Mouse (Mus musculus): Measurements from ENCODE around the gene Fth1. TPM values are rescaled to one million over a fixed set of nuclear protein-coding genes. Genes with fewer than 3 reads are reported as not detected.
A peak's percentile ranks its signal among the peaks of the same experiment; 100 is the strongest.

Fth1 gene
- polyA plus RNA-seq, 1 experiment from 2014 or later = 1,470 TPM

DNA sequence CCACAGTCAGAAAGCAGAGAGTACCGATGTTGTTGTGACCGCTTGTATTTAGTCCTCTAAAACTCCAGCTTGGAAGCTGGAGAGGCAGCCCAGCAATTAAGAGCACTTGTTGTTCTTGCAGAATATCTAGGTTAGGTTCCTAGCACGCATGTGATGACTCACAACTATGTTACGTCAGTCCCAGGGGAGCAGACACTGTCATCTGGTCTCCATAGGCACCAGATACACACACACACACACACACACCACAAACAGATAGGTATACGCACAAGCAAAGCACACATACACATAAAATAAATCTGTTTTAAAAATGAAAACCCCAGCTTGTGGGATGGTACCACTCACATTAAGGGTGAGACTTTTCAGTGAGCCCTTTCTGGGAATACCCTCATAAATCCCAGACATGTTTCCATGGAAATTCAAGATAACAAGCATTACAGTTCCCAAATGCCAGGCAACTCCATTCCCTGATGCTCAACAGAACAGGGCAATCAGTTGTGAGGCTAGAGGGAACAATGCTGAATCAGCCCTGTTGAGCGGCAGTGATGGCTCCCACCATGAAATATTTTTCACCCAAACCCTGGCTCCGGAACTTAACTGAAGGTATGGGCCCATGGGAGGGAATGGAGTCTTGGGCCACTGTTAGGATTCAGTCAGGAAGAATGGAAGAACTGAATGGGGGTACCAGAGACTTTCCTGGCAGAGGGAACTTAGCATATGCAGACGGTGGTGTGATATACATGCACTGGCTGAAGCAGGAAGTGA, 34.4 kb upstream of the Fth1 start:
- H3K36me3 ChIP-seq = no peaks in the 10 kb centered on the region
- H3K4me2 ChIP-seq (replicated peaks) = no peak overlapping the region
- ATAC-seq (ENCODE audit: low FRiP score, low read depth) = no peak
- no peaks in the 10 kb centered on the region; the same call in 1 of the 2 replicates for H3K9me3 ChIP-seq
- peaks cover 19% of the 10 kb centered on the region for H3K4me1 ChIP-seq
- WGBS = 89% methylated on average over 8 of the region's 8 CpGs
- no peak overlapping the region for H3K4me3 ChIP-seq
- no peak overlapping the region for H3K9ac ChIP-seq
- H3K27ac ChIP-seq = no peak overlapping the region
- H3K27me3 ChIP-seq = no peaks in the 10 kb centered on the region

DNA sequence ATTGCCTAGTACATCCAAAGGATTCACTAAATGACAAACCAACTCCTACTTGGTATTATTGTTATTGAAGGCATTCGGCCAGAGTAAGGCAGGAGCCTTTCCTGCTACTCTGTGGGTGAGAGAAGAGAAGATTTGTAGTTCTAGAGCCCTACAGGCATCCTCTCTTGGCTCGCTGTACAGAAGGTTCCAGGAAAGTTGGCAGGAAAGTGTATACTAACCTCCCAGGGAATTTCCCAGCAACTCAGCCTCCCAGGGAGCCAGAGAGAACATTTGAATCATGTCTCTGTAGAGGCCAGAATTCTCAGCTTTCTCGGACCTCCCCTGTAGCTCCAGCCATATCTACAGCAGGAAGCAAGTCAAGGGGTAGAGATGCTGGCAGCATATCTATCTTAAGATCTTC, 33.4 kb upstream of the Fth1 start:
- Histone ChIP-seq H3K4me2 (replicated peaks) (no peak overlapping the region), H3K36me3 (no peaks in the 10 kb centered on the region), H3K27me3 (no peaks in the 10 kb centered on the region), H3K9me3 (no peaks in the 10 kb centered on the region; the same call in 1 of the 2 replicates), H3K4me1 (peaks cover 16% of the 10 kb centered on the region), H3K9ac (no peak overlapping the region), H3K27ac (no peak overlapping the region), H3K4me3 (no peak overlapping the region)
- no peak for ATAC-seq (ENCODE audit: low FRiP score, low read depth)
- 80% methylated on average over 3 of the region's 3 CpGs for WGBS

- Histone ChIP-seq H3K4me1 (peaks cover 18% of the 10 kb centered on the region), H3K27me3 (no peaks in the 10 kb centered on the region), H3K9ac (no peak overlapping the region), H3K27ac (no peak overlapping the region), H3K9me3 (no peaks in the 10 kb centered on the region; the same call in 1 of the 2 replicates), H3K4me3 (no peak overlapping the region), H3K36me3 (no peaks in the 10 kb centered on the region), H3K4me2 (replicated peaks) (no peak overlapping the region)
- WGBS = 79% methylated on average over 3 of the region's 3 CpGs
- ATAC-seq (ENCODE audit: low FRiP score, low read depth) = no peak
These were observed 28.0 kb upstream of the Fth1 start for GRCm38 (mm10) chr19:9952390-9952789.

GRCm38 (mm10) chr19:9952912-9953311, 27.5 kb upstream of the Fth1 start:
- H3K27ac ChIP-seq = no peak overlapping the region
- WGBS = 94% methylated on average over 3 of the region's 3 CpGs
- ATAC-seq (ENCODE audit: low FRiP score, low read depth) = no peak
- no peaks in the 10 kb centered on the region; the same call in 1 of the 2 replicates for H3K9me3 ChIP-seq
- H3K4me3 ChIP-seq = no peak overlapping the region
- peaks cover 18% of the 10 kb centered on the region for H3K4me1 ChIP-seq
- H3K4me2 ChIP-seq (replicated peaks) = no peak overlapping the region
- H3K36me3 ChIP-seq = no peaks in the 10 kb centered on the region
- no peaks in the 10 kb centered on the region for H3K27me3 ChIP-seq
- no peak overlapping the region for H3K9ac ChIP-seq

DNA sequence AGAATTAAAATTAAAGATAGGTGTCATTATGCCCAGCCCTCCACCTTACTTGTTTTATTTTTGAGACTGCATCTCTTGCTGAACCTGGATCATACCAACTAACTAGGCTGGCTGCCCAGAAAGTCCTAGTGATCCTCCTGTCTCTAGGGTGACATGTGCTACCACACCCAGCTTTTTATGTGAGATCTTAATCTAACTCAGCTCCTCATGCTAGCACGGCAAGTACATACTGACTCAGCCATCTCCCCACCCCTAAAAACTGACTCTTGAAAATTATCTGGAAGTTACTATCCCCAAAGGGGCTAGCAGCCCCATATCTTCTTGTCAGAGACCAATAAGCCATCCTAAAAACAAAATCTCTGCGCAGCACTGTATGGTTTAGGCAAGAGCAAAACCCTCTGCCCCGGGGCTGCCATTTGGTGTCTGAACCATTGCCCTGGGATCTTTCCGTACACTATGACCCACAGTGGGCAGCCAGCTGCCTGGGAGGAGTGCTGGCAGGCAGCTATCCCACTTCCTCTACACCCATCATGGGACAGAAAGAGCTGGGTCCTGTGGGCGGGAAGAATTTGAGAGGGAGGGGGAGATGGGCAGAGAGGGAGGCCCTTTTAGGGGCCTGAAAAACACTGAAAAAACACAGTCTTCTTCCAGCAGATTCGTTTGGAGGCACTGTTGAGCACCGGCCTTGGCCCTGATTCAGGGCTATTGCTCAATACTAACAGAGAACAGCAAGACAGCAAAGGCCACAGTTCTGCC, 26.2 kb upstream of the Fth1 start:
- ATAC-seq (ENCODE audit: low FRiP score, low read depth) = peak; percentile 89
- 0 out of 2 replicates have a peak overlapping the region, but pooled peaks have one; percentile 12 for H3K4me3 ChIP-seq
- H3K27me3 ChIP-seq = no peaks in the 10 kb centered on the region
- no peaks in the 10 kb centered on the region; the same call in 1 of the 2 replicates for H3K9me3 ChIP-seq
- peak overlapping the region; percentile 44 for H3K4me2 ChIP-seq (replicated peaks)
- peak overlapping the region; percentile 90 for H3K27ac ChIP-seq
- peaks cover 18% of the 10 kb centered on the region for H3K4me1 ChIP-seq
- H3K36me3 ChIP-seq = no peaks in the 10 kb centered on the region
- H3K9ac ChIP-seq = peak overlapping the region; percentile 46; the same call in 1 of the 2 replicates
- 24% methylated on average over 7 of the region's 7 CpGs for WGBS

DNA sequence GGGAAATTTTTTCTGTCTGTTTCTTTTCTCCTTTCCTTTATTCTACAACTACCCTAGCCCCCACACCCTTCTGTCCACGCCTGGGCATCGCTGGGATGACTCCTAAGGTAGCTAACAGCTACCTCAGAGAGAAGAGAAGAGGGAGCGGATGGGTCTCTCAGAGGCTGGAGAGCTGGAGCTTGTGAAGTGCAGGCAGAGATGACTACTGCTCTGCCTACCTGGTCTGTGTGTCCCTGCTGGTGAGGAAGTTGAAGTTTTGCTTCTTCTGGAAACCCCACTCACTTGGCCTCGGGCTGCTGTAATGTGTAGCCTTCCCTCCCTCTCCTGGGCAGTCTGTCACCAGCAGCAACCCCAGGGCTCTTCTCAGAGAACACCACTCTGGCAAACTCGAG, 25.6 kb upstream of the Fth1 start:
- no peaks in the 10 kb centered on the region; the same call in 1 of the 2 replicates for H3K9me3 ChIP-seq
- H3K4me2 ChIP-seq (replicated peaks) = peak overlapping the region; percentile 44
- peak overlapping the region; percentile 12; the same call in 1 of the 2 replicates for H3K4me3 ChIP-seq
- peaks cover 18% of the 10 kb centered on the region for H3K4me1 ChIP-seq
- WGBS = 44% methylated on average over 5 of the region's 5 CpGs
- H3K36me3 ChIP-seq = no peaks in the 10 kb centered on the region
- peak overlapping the region; percentile 90 for H3K27ac ChIP-seq
- peak overlapping the region; percentile 46; the same call in 1 of the 2 replicates for H3K9ac ChIP-seq
- ATAC-seq (ENCODE audit: low FRiP score, low read depth) = peak; percentile 49; the same call in 1 of the 2 replicates
- no peaks in the 10 kb centered on the region for H3K27me3 ChIP-seq

- Histone ChIP-seq H3K9ac (no peak overlapping the region), H3K4me3 (no peak overlapping the region), H3K4me1 (peaks cover 18% of the 10 kb centered on the region), H3K36me3 (no peaks in the 10 kb centered on the region), H3K4me2 (replicated peaks) (no peak overlapping the region), H3K27me3 (no peaks in the 10 kb centered on the region), H3K9me3 (no peaks in the 10 kb centered on the region), H3K27ac (no peak overlapping the region)
- WGBS = 74% methylated on average over 1 of the region's 1 CpGs
- no peak for ATAC-seq (ENCODE audit: low FRiP score, low read depth)
These were observed 25.0 kb upstream of the Fth1 start for GRCm38 (mm10) chr19:9955438-9955837.

DNA sequence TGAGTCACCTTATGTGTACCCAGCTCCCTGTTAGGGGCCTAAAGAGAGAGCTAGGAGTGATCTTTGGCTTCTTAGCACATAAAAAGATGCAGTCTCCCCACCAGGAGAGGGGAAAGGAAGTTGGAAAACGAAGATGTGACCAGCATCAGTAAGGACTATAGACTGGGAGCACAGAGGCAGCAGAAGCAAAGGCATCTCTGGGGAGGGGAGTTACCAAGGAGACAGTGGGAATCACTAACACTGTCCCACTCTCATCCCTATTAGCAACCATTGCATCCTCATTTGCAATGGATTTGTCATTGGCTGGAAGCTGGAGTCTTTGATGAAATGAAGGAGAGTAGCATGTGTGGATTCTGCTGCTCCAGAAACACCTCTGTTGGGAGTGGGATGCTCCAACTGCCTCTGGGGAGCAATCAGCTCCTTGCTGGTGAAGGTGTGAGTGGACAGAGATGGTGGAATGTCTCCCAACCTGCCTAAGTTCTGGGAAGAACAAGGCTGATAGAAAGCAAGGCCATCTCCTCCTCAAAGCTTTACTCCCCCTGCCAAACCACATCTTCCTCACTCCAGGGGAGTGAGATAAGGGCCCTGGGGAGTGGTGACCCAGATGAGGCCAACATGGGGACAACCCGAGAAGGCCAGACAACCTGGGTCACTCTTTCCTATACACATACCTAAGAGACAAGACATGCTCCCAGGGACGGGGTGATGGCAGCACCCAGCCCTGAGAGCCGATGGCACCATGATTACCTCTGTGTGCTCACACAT, 23.6 kb upstream of the Fth1 start:
- ATAC-seq (ENCODE audit: low FRiP score, low read depth) = no peak
- Histone ChIP-seq H3K36me3 (no peaks in the 10 kb centered on the region), H3K4me3 (no peak overlapping the region), H3K27me3 (no peaks in the 10 kb centered on the region), H3K9me3 (no peaks in the 10 kb centered on the region), H3K4me1 (peaks cover 18% of the 10 kb centered on the region), H3K4me2 (replicated peaks) (no peak overlapping the region), H3K9ac (no peak overlapping the region), H3K27ac (no peak overlapping the region)
- 78% methylated on average over 4 of the region's 4 CpGs for WGBS

DNA sequence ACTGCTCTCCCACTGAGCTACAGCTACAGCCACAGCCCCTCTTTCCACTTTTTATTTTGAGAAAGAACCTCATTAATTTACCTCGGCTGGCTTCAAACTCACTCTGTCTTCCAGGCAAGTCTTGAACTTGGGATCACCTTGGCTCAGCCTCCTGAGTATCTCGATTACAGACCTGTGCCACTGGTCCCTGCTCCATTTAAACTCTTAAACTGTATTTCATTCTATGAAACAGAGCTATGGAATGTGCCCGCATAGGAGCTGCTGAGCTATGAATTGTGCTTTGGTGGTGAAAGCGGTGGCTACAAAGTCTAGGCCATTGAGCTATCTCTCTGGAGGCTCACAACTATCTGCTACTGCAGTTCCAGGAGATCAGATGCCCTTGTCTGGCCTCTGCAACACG, 22.4 kb upstream of the Fth1 start:
- Histone ChIP-seq H3K4me2 (replicated peaks) (no peak overlapping the region), H3K4me1 (peaks cover 18% of the 10 kb centered on the region), H3K9ac (no peak overlapping the region), H3K36me3 (no peaks in the 10 kb centered on the region), H3K4me3 (no peak overlapping the region), H3K27ac (no peak overlapping the region), H3K9me3 (no peaks in the 10 kb centered on the region), H3K27me3 (no peaks in the 10 kb centered on the region)
- no peak for ATAC-seq (ENCODE audit: low FRiP score, low read depth)
- 79% methylated on average over 5 of the region's 5 CpGs for WGBS

DNA sequence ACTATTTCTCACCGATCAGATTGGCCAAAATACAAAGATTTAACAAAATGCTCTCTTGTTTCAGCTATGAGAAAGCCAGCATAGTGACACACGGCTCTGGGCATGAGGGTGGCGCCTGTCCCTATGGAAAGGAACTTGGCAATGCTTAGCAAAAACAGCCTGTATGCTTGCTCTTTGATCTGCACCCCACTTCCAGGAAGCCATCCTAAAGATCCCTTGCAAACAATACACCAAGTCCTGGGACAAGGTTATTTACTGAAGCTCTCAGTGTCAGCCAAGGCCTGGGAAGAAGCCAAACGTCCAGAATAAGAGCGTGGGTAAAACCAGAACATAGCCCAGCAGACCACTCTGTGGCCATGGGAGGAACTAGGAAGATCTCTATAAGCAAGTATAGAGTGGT, 19.6 kb upstream of the Fth1 start:
- no peaks in the 10 kb centered on the region for H3K36me3 ChIP-seq
- no peak overlapping the region for H3K4me2 ChIP-seq (replicated peaks)
- WGBS = 85% methylated on average over 5 of the region's 5 CpGs
- H3K4me3 ChIP-seq = no peak overlapping the region
- no peak overlapping the region for H3K9ac ChIP-seq
- no peaks in the 10 kb centered on the region for H3K4me1 ChIP-seq
- no peaks in the 10 kb centered on the region for H3K27me3 ChIP-seq
- ATAC-seq (ENCODE audit: low FRiP score, low read depth) = no peak
- no peak overlapping the region for H3K27ac ChIP-seq
- no peaks in the 10 kb centered on the region for H3K9me3 ChIP-seq

DNA sequence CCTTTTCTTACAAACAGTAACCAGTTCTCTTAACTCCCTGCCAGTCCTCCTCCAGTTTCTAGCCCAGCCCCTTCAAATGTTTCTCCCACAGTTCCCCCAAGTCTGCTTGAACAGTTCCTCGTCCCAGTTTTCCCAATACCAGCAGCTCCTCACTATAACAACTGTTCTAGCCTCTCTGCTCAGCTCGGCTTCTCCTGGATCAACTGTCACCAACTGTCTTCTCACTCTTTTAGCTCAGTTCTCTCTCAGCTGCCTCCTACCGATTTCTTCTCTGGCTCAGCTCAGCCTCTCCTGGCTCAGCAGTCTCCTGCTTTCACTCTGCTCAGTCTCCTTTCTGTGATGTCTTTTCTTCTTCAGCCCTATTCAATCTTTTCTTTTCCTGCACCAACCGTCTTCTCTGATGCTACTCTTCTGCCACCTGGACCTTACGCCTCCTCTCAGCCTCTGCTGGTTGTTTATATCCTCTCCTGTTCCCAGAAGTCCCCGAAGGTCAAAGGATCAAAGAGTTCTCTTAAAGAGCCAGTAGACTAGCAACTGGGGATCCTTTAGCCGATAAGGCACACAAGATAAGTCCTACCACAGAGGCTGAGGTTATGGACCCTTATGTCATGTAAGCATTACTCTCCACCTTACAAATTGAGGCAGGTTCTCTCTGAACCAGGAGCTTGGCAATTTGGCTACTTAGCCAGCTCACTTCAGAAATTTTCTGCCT, 16.0 kb upstream of the Fth1 start:
- H3K4me2 ChIP-seq (replicated peaks) = no peak overlapping the region
- no peaks in the 10 kb centered on the region for H3K27me3 ChIP-seq
- no peak overlapping the region for H3K4me3 ChIP-seq
- H3K27ac ChIP-seq = no peak overlapping the region
- H3K4me1 ChIP-seq = no peaks in the 10 kb centered on the region
- no peaks in the 10 kb centered on the region for H3K9me3 ChIP-seq
- 14% methylated on average over 7 of the region's 7 CpGs for WGBS
- H3K36me3 ChIP-seq = no peaks in the 10 kb centered on the region
- no peak for ATAC-seq (ENCODE audit: low FRiP score, low read depth)
- no peak overlapping the region for H3K9ac ChIP-seq

Data from limb, embryonic 13.5 days (tissue).